Mouse (Mus musculus): Measurements from ENCODE around the gene Mpdu1. TPM values are rescaled to one million over a fixed set of nuclear protein-coding genes. Genes with fewer than 3 reads are reported as not detected.

Gene Mpdu1
- polyA plus RNA-seq, 1 experiment: 143 TPM

DNA sequence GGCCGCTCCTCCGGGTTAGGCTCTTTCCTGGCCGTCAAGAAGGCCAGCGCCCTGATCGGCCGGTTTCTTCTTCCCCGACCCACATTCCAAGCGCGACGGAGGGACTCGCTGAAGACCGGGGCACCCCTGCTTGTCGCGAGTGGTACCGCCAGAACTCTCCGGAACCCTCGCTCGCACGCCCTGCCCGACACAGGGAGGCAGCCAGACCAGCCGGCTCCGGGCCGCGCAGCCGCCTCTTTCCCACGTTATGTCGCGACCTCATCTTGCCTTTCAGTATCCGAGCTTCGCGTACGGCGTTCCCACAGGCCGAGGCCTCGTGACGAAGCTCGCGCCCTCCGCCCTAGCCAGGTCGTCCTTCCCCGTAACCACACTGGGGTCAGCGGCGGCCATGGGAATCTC lies 9.3 kb upstream of the Mpdu1 start:
- H3K27ac ChIP-seq (ENCODE audit: insufficient read depth, low read depth, low read length): peak overlapping the region; percentile 97
- WGBS: 2% methylated on average over 43 of the region's 43 CpGs
- H3K36me3 ChIP-seq (ENCODE audit: control insufficient read depth, insufficient read depth, low read length): peaks cover 8% of the 10 kb centered on the region; the same call in 1 of the 2 replicates
- TF ChIP-seq POLR2A (IDR thresholded peaks at IDR 0.05; ENCODE audit: low read depth, low read length): no peak
- no peak for TF ChIP-seq CTCF (conservative IDR thresholded peaks at IDR 0.05; ENCODE audit: insufficient read depth, insufficient read length, low read depth, low read length)
- H3K27me3 ChIP-seq (replicated peaks; ENCODE audit: control insufficient read depth, insufficient read depth, low read length): no peaks in the 10 kb centered on the region
- H3K4me1 ChIP-seq (ENCODE audit: control insufficient read depth, insufficient read depth, low read length): peaks cover 5% of the 10 kb centered on the region; the same call in 1 of the 2 replicates
- no peak for DNase-seq
- H3K4me3 ChIP-seq (ENCODE audit: insufficient read depth, low read depth, low read length): peak overlapping the region; percentile 93

DNA sequence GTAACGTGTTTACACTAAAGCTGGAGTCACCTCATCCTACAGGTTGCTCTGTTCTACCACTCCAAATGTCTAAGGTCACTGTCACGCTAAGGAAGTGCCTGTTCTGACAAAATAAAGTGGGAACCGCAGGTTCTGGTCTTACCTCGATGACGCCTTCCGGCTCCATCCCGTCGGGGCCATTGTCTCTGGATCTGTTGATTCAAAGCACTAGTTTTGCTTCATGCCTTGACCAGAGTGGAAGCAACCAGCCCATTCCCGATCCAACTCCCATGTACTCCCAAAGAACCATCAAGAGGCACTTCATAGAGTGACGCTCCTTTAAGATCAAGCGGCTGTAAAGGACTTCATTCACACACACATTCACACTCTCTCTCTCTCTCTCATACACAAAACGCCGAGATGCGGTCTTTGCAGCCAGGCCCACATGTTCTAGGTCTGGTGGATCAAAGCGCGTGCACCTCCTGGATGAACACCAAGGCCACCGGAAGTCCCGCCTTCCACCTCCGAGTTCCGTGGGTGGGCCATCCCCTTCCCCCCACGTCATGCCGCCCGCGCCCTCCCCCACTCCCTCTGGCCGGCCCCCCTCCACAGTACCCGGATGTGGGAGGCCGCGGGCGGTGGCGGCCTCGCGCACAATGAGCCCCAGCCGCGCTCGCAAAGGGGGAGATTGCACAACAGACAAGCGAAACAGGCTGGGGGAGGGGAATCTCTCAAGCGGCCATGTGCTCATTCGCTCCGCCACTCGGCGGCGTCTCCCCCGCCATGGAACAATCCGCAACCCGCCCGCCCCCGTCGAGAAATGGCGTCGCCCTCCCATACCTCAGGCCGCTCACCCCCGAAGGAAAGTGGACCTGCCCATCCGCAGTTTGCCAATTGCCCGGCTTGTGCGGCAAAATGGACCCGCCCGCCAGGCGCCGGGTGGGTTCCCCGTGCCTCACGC lies 8.6 kb upstream of the Mpdu1 start:
- H3K27me3 ChIP-seq (replicated peaks; ENCODE audit: control insufficient read depth, insufficient read depth, low read length): no peaks in the 10 kb centered on the region
- TF ChIP-seq POLR2A (IDR thresholded peaks at IDR 0.05; ENCODE audit: low read depth, low read length): peak; percentile 74
- TF ChIP-seq CTCF (conservative IDR thresholded peaks at IDR 0.05; ENCODE audit: insufficient read depth, insufficient read length, low read depth, low read length): no peak
- DNase-seq: peak; percentile 96
- peaks cover 5% of the 10 kb centered on the region; the same call in 1 of the 2 replicates for H3K4me1 ChIP-seq (ENCODE audit: control insufficient read depth, insufficient read depth, low read length)
- WGBS: under 1% methylated on average over 61 of the region's 61 CpGs
- H3K36me3 ChIP-seq (ENCODE audit: control insufficient read depth, insufficient read depth, low read length): peaks cover 11% of the 10 kb centered on the region; the same call in 1 of the 2 replicates
- peak overlapping the region; percentile 93 for H3K4me3 ChIP-seq (ENCODE audit: insufficient read depth, low read depth, low read length)
- peak overlapping the region; percentile 97 for H3K27ac ChIP-seq (ENCODE audit: insufficient read depth, low read depth, low read length)

GRCm38 (mm10) chr11:69666665-69667005 lies 4.2 kb upstream of the Mpdu1 start:
- H3K27me3 ChIP-seq (replicated peaks; ENCODE audit: control insufficient read depth, insufficient read depth, low read length): no peaks in the 10 kb centered on the region
- H3K4me1 ChIP-seq (ENCODE audit: control insufficient read depth, insufficient read depth, low read length): peaks cover 8% of the 10 kb centered on the region; the same call in 1 of the 2 replicates
- H3K4me3 ChIP-seq (ENCODE audit: insufficient read depth, low read depth, low read length): no peak overlapping the region
- peaks cover 6% of the 10 kb centered on the region; the same call in 1 of the 2 replicates for H3K36me3 ChIP-seq (ENCODE audit: control insufficient read depth, insufficient read depth, low read length)
- 93% methylated on average over 3 of the region's 3 CpGs for WGBS
- TF ChIP-seq POLR2A (IDR thresholded peaks at IDR 0.05; ENCODE audit: low read depth, low read length) (no peak), CTCF (conservative IDR thresholded peaks at IDR 0.05; ENCODE audit: insufficient read depth, insufficient read length, low read depth, low read length) (no peak)
- no peak overlapping the region for H3K27ac ChIP-seq (ENCODE audit: insufficient read depth, low read depth, low read length)
- DNase-seq: no peak

DNA sequence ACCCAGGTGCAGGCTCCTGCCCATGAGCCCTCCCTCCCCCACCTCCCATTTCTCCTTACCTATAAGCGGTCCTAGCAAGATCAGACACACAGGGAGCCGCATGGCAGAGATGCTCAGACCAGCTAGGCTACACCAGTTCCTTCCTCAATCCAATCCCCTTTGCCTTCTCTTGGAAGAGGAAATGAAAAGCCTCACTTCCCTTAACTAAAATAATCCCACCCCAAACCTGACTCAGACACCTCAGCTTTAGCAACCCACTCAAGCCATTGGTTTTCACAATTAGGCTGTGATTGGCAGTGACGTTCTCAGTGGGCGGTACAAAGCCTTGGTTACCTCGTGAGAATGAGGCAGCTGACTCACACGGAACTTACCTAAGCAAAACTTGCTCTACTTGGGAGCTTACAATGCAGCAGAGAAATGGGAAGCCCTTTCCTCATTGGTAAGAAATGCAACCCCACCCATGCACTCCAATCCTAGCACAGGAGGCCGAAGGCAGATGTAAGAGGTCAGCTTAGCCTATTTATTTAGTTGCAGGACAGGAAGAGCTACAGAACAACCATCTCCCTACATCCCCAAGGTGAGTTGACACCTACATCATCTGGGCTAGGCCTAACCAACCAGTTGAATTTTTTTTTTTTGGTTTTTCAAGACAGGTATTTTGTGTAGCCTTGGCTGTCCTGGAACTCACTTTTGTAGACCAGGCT lies 3.7 kb upstream of the Mpdu1 start, which contains the start of gene Cd68:
Gene Cd68, minus strand, starts transcription at position 193 of the 704 bp plus-strand sequence.
- Histone ChIP-seq H3K4me1 (ENCODE audit: control insufficient read depth, insufficient read depth, low read length) (peaks cover 11% of the 10 kb centered on the region; the same call in 1 of the 2 replicates), H3K27me3 (replicated peaks; ENCODE audit: control insufficient read depth, insufficient read depth, low read length) (no peaks in the 10 kb centered on the region), H3K4me3 (ENCODE audit: insufficient read depth, low read depth, low read length) (no peak within 1 kb of the TSS), H3K27ac (ENCODE audit: insufficient read depth, low read depth, low read length) (no peak within 1 kb of the TSS), H3K36me3 (ENCODE audit: control insufficient read depth, insufficient read depth, low read length) (peaks cover 6% of the 10 kb centered on the region; the same call in 1 of the 2 replicates)
- DNase-seq: peak; percentile 47
- TF ChIP-seq POLR2A (IDR thresholded peaks at IDR 0.05; ENCODE audit: low read depth, low read length) (no peak), CTCF (conservative IDR thresholded peaks at IDR 0.05; ENCODE audit: insufficient read depth, insufficient read length, low read depth, low read length) (no peak)
- 39% methylated on average over 7 of the region's 7 CpGs for WGBS

DNA sequence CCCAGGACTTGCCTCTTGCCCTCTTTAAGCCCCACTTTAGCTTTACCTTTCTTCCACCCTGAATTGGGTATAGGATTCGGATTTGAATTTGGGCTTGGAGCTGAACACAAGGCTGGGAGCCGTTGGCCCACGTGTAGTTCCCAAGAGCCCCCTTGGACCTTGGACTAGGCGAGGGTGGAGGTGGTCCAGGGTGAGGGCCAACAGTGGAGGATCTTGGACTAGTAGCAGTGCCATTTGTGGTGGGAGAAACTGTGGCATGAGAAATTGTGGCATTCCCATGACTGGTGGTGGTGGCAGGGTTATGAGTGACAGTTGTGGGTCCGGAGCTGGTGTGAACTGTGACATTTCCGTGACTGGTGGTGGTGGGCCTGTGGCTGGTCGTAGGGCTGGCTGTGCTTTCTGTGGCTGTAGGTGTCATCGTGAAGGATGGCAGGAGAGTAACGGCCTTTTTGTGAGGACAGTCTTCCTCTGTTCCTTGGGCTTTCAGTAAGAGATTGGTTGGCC lies 3.1 kb upstream of the Mpdu1 start:
- 70% methylated on average over 9 of the region's 9 CpGs for WGBS
- H3K27me3 ChIP-seq (replicated peaks; ENCODE audit: control insufficient read depth, insufficient read depth, low read length): no peaks in the 10 kb centered on the region
- no peak for TF ChIP-seq POLR2A (IDR thresholded peaks at IDR 0.05; ENCODE audit: low read depth, low read length)
- no peak for TF ChIP-seq CTCF (conservative IDR thresholded peaks at IDR 0.05; ENCODE audit: insufficient read depth, insufficient read length, low read depth, low read length)
- no peak overlapping the region for H3K4me3 ChIP-seq (ENCODE audit: insufficient read depth, low read depth, low read length)
- H3K36me3 ChIP-seq (ENCODE audit: control insufficient read depth, insufficient read depth, low read length): peaks cover 6% of the 10 kb centered on the region; the same call in 1 of the 2 replicates
- no peak for DNase-seq
- H3K4me1 ChIP-seq (ENCODE audit: control insufficient read depth, insufficient read depth, low read length): peaks cover 8% of the 10 kb centered on the region; the same call in 1 of the 2 replicates
- H3K27ac ChIP-seq (ENCODE audit: insufficient read depth, low read depth, low read length): no peak overlapping the region

DNA sequence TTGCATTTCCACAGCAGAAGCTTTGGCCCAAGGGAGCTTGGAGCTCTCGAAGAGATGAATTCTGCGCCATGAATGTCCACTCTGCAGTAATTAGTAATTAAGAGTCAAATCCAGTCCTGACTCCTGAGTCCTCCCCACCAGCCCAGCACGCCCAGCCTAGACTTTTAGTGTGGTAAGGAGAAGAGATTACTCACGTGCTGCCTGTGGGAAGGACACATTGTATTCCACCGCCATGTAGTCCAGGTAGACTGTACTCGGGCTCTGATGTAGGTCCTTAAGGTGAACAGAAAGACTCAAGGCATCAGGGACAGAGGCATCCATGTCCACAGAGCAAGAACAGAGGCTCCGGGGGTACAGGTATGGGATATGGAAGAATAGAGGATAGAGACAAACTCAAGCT lies 2.4 kb upstream of the Mpdu1 start:
- H3K4me3 ChIP-seq (ENCODE audit: insufficient read depth, low read depth, low read length): no peak overlapping the region
- no peak overlapping the region for H3K27ac ChIP-seq (ENCODE audit: insufficient read depth, low read depth, low read length)
- WGBS: 85% methylated on average over 7 of the region's 7 CpGs

More for the DNA sequence above, 2.4 kb upstream of the Mpdu1 start:
- H3K27me3 ChIP-seq (replicated peaks; ENCODE audit: control insufficient read depth, insufficient read depth, low read length): no peaks in the 10 kb centered on the region
- H3K4me1 ChIP-seq (ENCODE audit: control insufficient read depth, insufficient read depth, low read length): peaks cover 6% of the 10 kb centered on the region; the same call in 1 of the 2 replicates
- H3K36me3 ChIP-seq (ENCODE audit: control insufficient read depth, insufficient read depth, low read length): peaks cover 6% of the 10 kb centered on the region; the same call in 1 of the 2 replicates
- no peak for DNase-seq
- no peak for TF ChIP-seq CTCF (conservative IDR thresholded peaks at IDR 0.05; ENCODE audit: insufficient read depth, insufficient read length, low read depth, low read length)
- no peak for TF ChIP-seq POLR2A (IDR thresholded peaks at IDR 0.05; ENCODE audit: low read depth, low read length)
